Mouse (Mus musculus): ENCODE measurements at regions not wholly inside any gene's neighbourhood (a gene's known extent, or its start where the extent isn't known, plus 50 kb on each side); places are given as distances from the start of the nearest gene placed in this dataset.

GRCm38 (mm10) chr4:45583966-45584365, 51.7 kb upstream of the Shb start:
- H3K9me3 ChIP-seq (ENCODE audit: control insufficient read depth, low read length), result no peaks in the 10 kb centered on the region
- no peak overlapping the region for H3K9ac ChIP-seq (ENCODE audit: low read depth, low read length, severe bottlenecking)
- no peak overlapping the region for H3K4me3 ChIP-seq (replicated peaks; ENCODE audit: low read length)
- no peaks in the 10 kb centered on the region for H3K36me3 ChIP-seq (ENCODE audit: control insufficient read depth, insufficient read depth, low read length)
- WGBS, result 36% methylated on average over 4 of the region's 4 CpGs
- no peak for TF ChIP-seq POLR2A (IDR thresholded peaks at IDR 0.05; ENCODE audit: borderline replicate concordance, extremely low read depth, insufficient read depth, insufficient read length)
- peaks cover 8% of the 10 kb centered on the region for H3K4me1 ChIP-seq (ENCODE audit: control insufficient read depth, insufficient read depth, low read length)
- DNase-seq (ENCODE audit: low spot score) (no peak), ATAC-seq (ENCODE audit: low FRiP score, low read depth) (no peak)
- H3K27me3 ChIP-seq (ENCODE audit: control insufficient read depth, insufficient read depth, low read length), result peaks cover 19% of the 10 kb centered on the region
- H3K4me2 ChIP-seq (replicated peaks; ENCODE audit: low read depth, low read length, severe bottlenecking), result no peak overlapping the region
- H3K27ac ChIP-seq (replicated peaks; ENCODE audit: low read depth, low read length), result no peak overlapping the region

GRCm38 (mm10) chr4:45582496-45582895, 50.2 kb upstream of the Shb start:
- no peak overlapping the region for H3K4me2 ChIP-seq (replicated peaks; ENCODE audit: low read depth, low read length, severe bottlenecking)
- H3K4me3 ChIP-seq (replicated peaks; ENCODE audit: low read length), result no peak overlapping the region
- H3K27me3 ChIP-seq (ENCODE audit: control insufficient read depth, insufficient read depth, low read length), result peaks cover 11% of the 10 kb centered on the region; the same call in 1 of the 2 replicates
- no peak for TF ChIP-seq POLR2A (IDR thresholded peaks at IDR 0.05; ENCODE audit: borderline replicate concordance, extremely low read depth, insufficient read depth, insufficient read length)
- H3K36me3 ChIP-seq (ENCODE audit: control insufficient read depth, insufficient read depth, low read length), result no peaks in the 10 kb centered on the region
- H3K9me3 ChIP-seq (ENCODE audit: control insufficient read depth, low read length), result no peaks in the 10 kb centered on the region
- no peak overlapping the region for H3K27ac ChIP-seq (replicated peaks; ENCODE audit: low read depth, low read length)
- whole genome bisulfite sequencing, result 48% methylated on average over 5 of the region's 5 CpGs
- H3K4me1 ChIP-seq (ENCODE audit: control insufficient read depth, insufficient read depth, low read length), result peaks cover 17% of the 10 kb centered on the region
- H3K9ac ChIP-seq (ENCODE audit: low read depth, low read length, severe bottlenecking), result no peak overlapping the region
- no peak for ATAC-seq (ENCODE audit: low FRiP score, low read depth)
- peak; percentile 34 for DNase-seq (ENCODE audit: low spot score)
